Mouse (Mus musculus) heart, adult 8-10 months (tissue): ENCODE data around the gene Iapp. TPM values are rescaled to one million over a fixed set of nuclear protein-coding genes. Genes with fewer than 3 reads are reported as not detected.

ENCODE experiments used
- total RNA-seq, 4 experiments: library from RNA; stranded (reverse); gene quantifications; 2 replicates each; pipeline ENCODE4 v1.2.4; 2022

Gene Iapp
- total RNA-seq, 4 experiments from 2014 or later, result not detected

Other genes starting within 250 kb of the Iapp start
- gene Slco1a6, start 89.9 kb upstream of the Iapp start, total RNA-seq, result not detected
- not detected for gene Slco1a5, start 24.6 kb downstream of the Iapp start, total RNA-seq
- gene Pyroxd1, start 47.2 kb downstream of the Iapp start, total RNA-seq, result 10 to 100 TPM in 3 of 4 experiments, 1 to 10 TPM in 1; 8.7 to 11.1 (median 10.3) TPM
- 1 to 10 TPM; 6.1 to 9.6 (median 7.8) TPM for gene Recql, start 88.7 kb downstream of the Iapp start, total RNA-seq
- 10 to 100 TPM; 13.9 to 18.7 (median 15.4) TPM for gene Golt1b, start 88.8 kb downstream of the Iapp start, total RNA-seq
- gene Spx, start 115.0 kb downstream of the Iapp start, total RNA-seq, result not detected
- gene Gys2, start 174.7 kb downstream of the Iapp start, total RNA-seq, result not detected
- 1,000 to 10,000 TPM; 3,276 to 3,540 (median 3,455) TPM for gene Ldhb, start 209.5 kb downstream of the Iapp start, total RNA-seq